Mouse (Mus musculus) forebrain, embryonic 10.5 days (tissue): ENCODE measurements around the gene Tnr. TPM values are rescaled to one million over a fixed set of nuclear protein-coding genes. Genes with fewer than 3 reads are reported as not detected.

ENCODE experiments used
- DNase-seq: peaks from one replicate; pipeline ENCODE4 v3.0.0-alpha.2; 2017; ENCODE audit warnings: low spot score; ENCODE audit errors: extremely low spot score
- H3K27ac ChIP-seq: fragments of 300-500 bp; sonication (generic); 2 replicates; pipeline ENCODE4 v1.5.1; 2016; ENCODE audit warnings: mild to moderate bottlenecking
- H3K27me3 ChIP-seq: fragments of 300-500 bp; sonication (generic); 2 replicates; pipeline ENCODE4 v1.6.1; 2016; ENCODE audit warnings: mild to moderate bottlenecking; ENCODE audit not compliant: poor library complexity, severe bottlenecking
- H3K36me3 ChIP-seq: fragments of 300-500 bp; sonication (generic); replicated peaks from 2 replicates; pipeline ENCODE4 v1.6.1; 2016; ENCODE audit warnings: mild to moderate bottlenecking, moderate library complexity
- H3K4me1 ChIP-seq: fragments of 300-500 bp; sonication (generic); 2 replicates; pipeline ENCODE4 v1.6.1; 2016
- H3K4me3 ChIP-seq: fragments of 300-500 bp; sonication (generic); 2 replicates; pipeline ENCODE4 v1.5.1; 2016; ENCODE audit warnings: mild to moderate bottlenecking, moderate library complexity
- H3K9me3 ChIP-seq: fragments of 300-500 bp; sonication (generic); 2 replicates; pipeline ENCODE4 v1.6.1; 2016; ENCODE audit warnings: mild to moderate bottlenecking, moderate library complexity
- WGBS: fragments of 180-500 bp; shearing (Covaris S2); methylation state at CpG from one replicate; pipeline ENCODE4 v1.1.7; 2016; 5-methylcytosine and 5-hydroxymethylcytosine counted together
- polyA plus RNA-seq: library from polyadenylated mRNA; unstranded; fragments of >200 nt; fragmentation: Nextera tagmentation; extraction: Ambion mirVana; gene quantifications from 2 replicates; pipeline ENCODE4 v1.2.1, GENCODE M21; 2016

Tnr gene
- polyA plus RNA-seq, 1 experiment from 2014 or later, result 0.16 TPM

- Histone ChIP-seq H3K9me3 (no peaks in the 10 kb centered on the region), H3K4me1 (peaks cover 27% of the 10 kb centered on the region), H3K36me3 (no peaks in the 10 kb centered on the region), H3K27ac (no peak overlapping the region), H3K27me3 (no peaks in the 10 kb centered on the region), H3K4me3 (no peak overlapping the region)
- no peak for DNase-seq
- WGBS, result 56% methylated on average over 4 of the region's 4 CpGs
Observed at GRCm38 (mm10) chr1:159532841-159533569, 9.4 kb downstream of the Tnr start.

GRCm38 (mm10) chr1:159535582-159535981 is 12.0 kb downstream of the Tnr start:
- H3K4me3 ChIP-seq, result no peak overlapping the region
- WGBS, result 4% methylated on average over 4 of the region's 4 CpGs
- DNase-seq, result no peak
- H3K4me1 ChIP-seq, result peaks cover 37% of the 10 kb centered on the region
- H3K36me3 ChIP-seq, result no peaks in the 10 kb centered on the region
- H3K27me3 ChIP-seq, result no peaks in the 10 kb centered on the region
- H3K27ac ChIP-seq, result no peak overlapping the region; the same call in 1 of the 2 replicates
- H3K9me3 ChIP-seq, result no peaks in the 10 kb centered on the region

GRCm38 (mm10) chr1:159537541-159537940 is 14.0 kb downstream of the Tnr start:
- H3K36me3 ChIP-seq, result no peaks in the 10 kb centered on the region
- no peaks in the 10 kb centered on the region for H3K9me3 ChIP-seq
- H3K27me3 ChIP-seq, result no peaks in the 10 kb centered on the region
- H3K27ac ChIP-seq, result peak overlapping the region; percentile 12; the same call in 1 of the 2 replicates
- H3K4me3 ChIP-seq, result no peak overlapping the region
- no peak for DNase-seq
- H3K4me1 ChIP-seq, result peaks cover 37% of the 10 kb centered on the region

- DNase-seq, result no peak
- Histone ChIP-seq H3K36me3 (no peaks in the 10 kb centered on the region), H3K4me3 (no peak overlapping the region), H3K27me3 (no peaks in the 10 kb centered on the region), H3K27ac (0 out of 2 replicates have a peak overlapping the region, but pooled peaks have one; percentile 12), H3K4me1 (peaks cover 37% of the 10 kb centered on the region), H3K9me3 (no peaks in the 10 kb centered on the region)
- WGBS, result 20% methylated on average over 7 of the region's 7 CpGs
Observed at GRCm38 (mm10) chr1:159538076-159538475, 14.5 kb downstream of the Tnr start.

GRCm38 (mm10) chr1:159545470-159546145 is 22.0 kb downstream of the Tnr start:
- DNase-seq, result no peak
- Histone ChIP-seq H3K4me3 (no peak overlapping the region), H3K9me3 (no peaks in the 10 kb centered on the region), H3K27me3 (0 out of 2 replicates have a peak, but pooled peaks cover 7% of the 10 kb centered on the region), H3K27ac (peak overlapping the region; percentile 30; the same call in 1 of the 2 replicates), H3K36me3 (no peaks in the 10 kb centered on the region), H3K4me1 (peaks cover 7% of the 10 kb centered on the region)
- 85% methylated on average over 9 of the region's 9 CpGs for WGBS

GRCm38 (mm10) chr1:159551036-159551435 is 27.5 kb downstream of the Tnr start:
- no peak for DNase-seq
- Histone ChIP-seq H3K4me3 (no peak overlapping the region), H3K4me1 (peaks cover 28% of the 10 kb centered on the region), H3K27me3 (peaks cover 21% of the 10 kb centered on the region; the same call in 1 of the 2 replicates), H3K36me3 (no peaks in the 10 kb centered on the region), H3K9me3 (no peaks in the 10 kb centered on the region), H3K27ac (no peak overlapping the region)
- 48% methylated on average over 10 of the region's 10 CpGs for WGBS

- H3K27ac ChIP-seq, result peak overlapping the region; percentile 74
Observed at GRCm38 (mm10) chr1:159551591-159552442, 28.2 kb downstream of the Tnr start.

GRCm38 (mm10) chr1:159561616-159562015 is 38.0 kb downstream of the Tnr start:
- H3K4me1 ChIP-seq, result peaks cover 9% of the 10 kb centered on the region
- no peaks in the 10 kb centered on the region for H3K27me3 ChIP-seq
- H3K9me3 ChIP-seq, result no peaks in the 10 kb centered on the region
- no peak overlapping the region for H3K27ac ChIP-seq
- WGBS, result 85% methylated on average over 3 of the region's 3 CpGs
- DNase-seq, result no peak
- no peak overlapping the region for H3K4me3 ChIP-seq
- H3K36me3 ChIP-seq, result no peaks in the 10 kb centered on the region

More at GRCm38 (mm10) chr1:159551591-159552442, 28.2 kb downstream of the Tnr start:
- Histone ChIP-seq H3K36me3 (no peaks in the 10 kb centered on the region), H3K4me1 (peaks cover 29% of the 10 kb centered on the region), H3K9me3 (no peaks in the 10 kb centered on the region), H3K4me3 (peak overlapping the region; percentile 13), H3K27me3 (peaks cover 21% of the 10 kb centered on the region; the same call in 1 of the 2 replicates)
- WGBS, result 26% methylated on average over 17 of the region's 17 CpGs
- peak; percentile 33 for DNase-seq

GRCm38 (mm10) chr1:159565129-159565528 is 41.6 kb downstream of the Tnr start:
- Histone ChIP-seq H3K27ac (no peak overlapping the region), H3K36me3 (no peaks in the 10 kb centered on the region), H3K4me1 (peaks cover 2% of the 10 kb centered on the region), H3K9me3 (no peaks in the 10 kb centered on the region), H3K4me3 (no peak overlapping the region), H3K27me3 (no peaks in the 10 kb centered on the region)
- no peak for DNase-seq
- WGBS, result 90% methylated on average over 1 of the region's 1 CpGs

GRCm38 (mm10) chr1:159566046-159566445 is 42.5 kb downstream of the Tnr start:
- no peaks in the 10 kb centered on the region for H3K27me3 ChIP-seq
- peaks cover 10% of the 10 kb centered on the region for H3K4me1 ChIP-seq
- DNase-seq, result no peak
- no peaks in the 10 kb centered on the region for H3K36me3 ChIP-seq
- H3K9me3 ChIP-seq, result no peaks in the 10 kb centered on the region
- no peak overlapping the region for H3K27ac ChIP-seq
- H3K4me3 ChIP-seq, result no peak overlapping the region
- 82% methylated on average over 6 of the region's 6 CpGs for WGBS

GRCm38 (mm10) chr1:159567171-159567570 is 43.6 kb downstream of the Tnr start:
- WGBS, result 90% methylated on average over 7 of the region's 7 CpGs
- Histone ChIP-seq H3K4me1 (peaks cover 10% of the 10 kb centered on the region), H3K36me3 (no peaks in the 10 kb centered on the region), H3K27ac (no peak overlapping the region), H3K4me3 (no peak overlapping the region), H3K27me3 (no peaks in the 10 kb centered on the region), H3K9me3 (no peaks in the 10 kb centered on the region)
- DNase-seq, result no peak

- Histone ChIP-seq H3K9me3 (no peaks in the 10 kb centered on the region), H3K4me1 (peaks cover 10% of the 10 kb centered on the region), H3K27ac (no peak overlapping the region), H3K4me3 (no peak overlapping the region), H3K27me3 (no peaks in the 10 kb centered on the region), H3K36me3 (no peaks in the 10 kb centered on the region)
- no peak for DNase-seq
- WGBS, result 47% methylated on average over 8 of the region's 8 CpGs
Observed at GRCm38 (mm10) chr1:159570270-159570669, 46.7 kb downstream of the Tnr start.
